Mouse (Mus musculus) gastrocnemius, adult 18-20 months (tissue): Measurements from ENCODE around the gene Ptpra. TPM values are rescaled to one million over a fixed set of nuclear protein-coding genes. Genes with fewer than 3 reads are reported as not detected.
"Not testable (repeated sequence)": the region's sequence is repeated elsewhere in the genome, so short reads cannot be mapped to it uniquely, and the experiment has no call there.

Experiments
- DNase-seq: peaks from one replicate; pipeline ENCODE4 v3.0.0; 2021; ENCODE audit warnings: low spot score
- total RNA-seq, 2 experiments: library from RNA; stranded (reverse); gene quantifications; 2 replicates each; pipeline ENCODE4 v1.2.3; 2021

The Ptpra gene
- total RNA-seq, 2 experiments from 2014 or later, result 14.8 to 18.9 TPM

GRCm38 (mm10) chr2:130482700-130483099, 32.6 kb downstream of the Ptpra start:
- DNase-seq, result no peak

GRCm38 (mm10) chr2:130484206-130484605, 34.1 kb downstream of the Ptpra start:
- DNase-seq, result no peak

GRCm38 (mm10) chr2:130488002-130488401, 37.9 kb downstream of the Ptpra start:
- no peak for DNase-seq

GRCm38 (mm10) chr2:130488600-130488999, 38.5 kb downstream of the Ptpra start:
- no peak for DNase-seq

GRCm38 (mm10) chr2:130491162-130491561, 41.1 kb downstream of the Ptpra start:
- DNase-seq, result no peak

GRCm38 (mm10) chr2:130491587-130491986, 41.5 kb downstream of the Ptpra start:
- peak; percentile 42 for DNase-seq

GRCm38 (mm10) chr2:130495114-130495513, 45.0 kb downstream of the Ptpra start:
- DNase-seq, result not testable (repeated sequence)

GRCm38 (mm10) chr2:130496037-130496436, 46.0 kb downstream of the Ptpra start:
- peak; percentile 54 for DNase-seq

- no peak for DNase-seq
These were observed 46.9 kb downstream of the Ptpra start for GRCm38 (mm10) chr2:130496931-130497330.

- no peak for DNase-seq
These were observed 49.5 kb downstream of the Ptpra start for GRCm38 (mm10) chr2:130499546-130499945.

- DNase-seq, result no peak
These were observed 51.5 kb downstream of the Ptpra start for GRCm38 (mm10) chr2:130501556-130501955.

GRCm38 (mm10) chr2:130511616-130512015, 61.5 kb downstream of the Ptpra start:
- DNase-seq, result not testable (repeated sequence)

GRCm38 (mm10) chr2:130513907-130514306, 63.8 kb downstream of the Ptpra start:
- DNase-seq, result no peak

GRCm38 (mm10) chr2:130515791-130516190, 65.7 kb downstream of the Ptpra start:
- DNase-seq, result no peak

GRCm38 (mm10) chr2:130521927-130522326, 71.8 kb downstream of the Ptpra start:
- DNase-seq, result no peak

GRCm38 (mm10) chr2:130525480-130525879, 75.4 kb downstream of the Ptpra start:
- not testable (repeated sequence) for DNase-seq

GRCm38 (mm10) chr2:130528457-130528856, 78.4 kb downstream of the Ptpra start:
- DNase-seq, result no peak

GRCm38 (mm10) chr2:130529290-130529689, 79.2 kb downstream of the Ptpra start:
- DNase-seq, result no peak

GRCm38 (mm10) chr2:130529925-130530324, 79.8 kb downstream of the Ptpra start:
- no peak for DNase-seq

- DNase-seq, result no peak
These were observed 82.1 kb downstream of the Ptpra start for GRCm38 (mm10) chr2:130532201-130532600.

- no peak for DNase-seq
These were observed 84.9 kb downstream of the Ptpra start for GRCm38 (mm10) chr2:130535017-130535416.

- no peak for DNase-seq
These were observed 86.8 kb downstream of the Ptpra start for GRCm38 (mm10) chr2:130536890-130537289.

- DNase-seq, result no peak
These were observed 88.9 kb downstream of the Ptpra start for GRCm38 (mm10) chr2:130538876-130539546.

GRCm38 (mm10) chr2:130540266-130540665, 90.2 kb downstream of the Ptpra start:
- DNase-seq, result no peak
